Mouse (Mus musculus): ENCODE data around the gene Lipi. TPM values are rescaled to one million over a fixed set of nuclear protein-coding genes. Genes with fewer than 3 reads are reported as not detected.

Gene Lipi
- not detected for polyA plus RNA-seq (2017; shearing (Covaris generic))

GRCm38 (mm10) chr16:75585961-75586360, at the start of gene Lipi:
Lipi (minus strand) TSS chr16:75586061.

GRCm38 (mm10) chr16:75592671-75593500, 7.0 kb upstream of the Lipi start, which contains the start of gene Rbm11:
Rbm11 (plus strand) TSS chr16:75592844.

Other genes with a start within 250 kb of the Lipi start
- gene Rbm11, start 6.8 kb upstream of the Lipi start, polyA plus RNA-seq (2017; shearing (Covaris generic)): 1.6 TPM
- gene Hspa13, start 181.0 kb upstream of the Lipi start, polyA plus RNA-seq (2017; shearing (Covaris generic)): 19.8 TPM